Mouse (Mus musculus) megakaryocyte, embryonic 14.5 days (primary cell): Measurements from ENCODE around the gene Pak6. TPM values are rescaled to one million over a fixed set of nuclear protein-coding genes. Genes with fewer than 3 reads are reported as not detected.

Experiments
- H3K27me3 ChIP-seq: replicated peaks from 2 replicates; pipeline ENCODE3; 2012; ENCODE audit warnings: inconsistent platforms
- H3K36me3 ChIP-seq: replicated peaks from 2 replicates; pipeline ENCODE3; 2012; ENCODE audit warnings: low read length, inconsistent platforms, mixed read lengths
- H3K4me1 ChIP-seq: 2 replicates; pipeline ENCODE4 v1.6.1; 2012; ENCODE audit warnings: inconsistent platforms
- H3K4me3 ChIP-seq: replicated peaks from 2 replicates; pipeline ENCODE3; 2012; ENCODE audit warnings: moderate library complexity, mild to moderate bottlenecking, inconsistent platforms
- H3K9me3 ChIP-seq: 2 replicates; pipeline ENCODE4 v1.6.1; 2012; ENCODE audit warnings: inconsistent platforms
- FLI1 ChIP-seq: IDR thresholded peaks from 2 replicates; pipeline ENCODE4 v1.6.1; 2012; ENCODE audit warnings: low read length, inconsistent platforms, mixed read lengths
- GATA1 ChIP-seq: IDR thresholded peaks from 3 replicates; pipeline ENCODE4 v1.6.1; 2012; ENCODE audit warnings: mixed read lengths, low read length, inconsistent platforms, borderline replicate concordance
- polyA plus RNA-seq: library from polyadenylated mRNA; stranded (reverse); fragments of >175 nt; gene quantifications from 2 replicates; pipeline ENCODE4 v1.2.3, GENCODE M21; 2012; ENCODE audit warnings: low replicate concordance; ENCODE audit not compliant: insufficient read depth

The Pak6 gene
- polyA plus RNA-seq, result 7.2 and 8.5 TPM in 2 replicates

- Histone ChIP-seq H3K27me3 (peaks cover 9% of the 10 kb centered on the region), H3K4me3 (peak within 1 kb of the TSS; percentile 92), H3K9me3 (no peaks in the 10 kb centered on the region), H3K36me3 (peaks cover 25% of the 10 kb centered on the region), H3K4me1 (peaks cover 84% of the 10 kb centered on the region)
- TF ChIP-seq GATA1 (no peak), FLI1 (no peak)
Measured at GRCm38 (mm10) chr2:118662902-118663803, at the start of gene Pak6. Gene Pak6 (plus strand): TSS chr2:118663303.

DNA sequence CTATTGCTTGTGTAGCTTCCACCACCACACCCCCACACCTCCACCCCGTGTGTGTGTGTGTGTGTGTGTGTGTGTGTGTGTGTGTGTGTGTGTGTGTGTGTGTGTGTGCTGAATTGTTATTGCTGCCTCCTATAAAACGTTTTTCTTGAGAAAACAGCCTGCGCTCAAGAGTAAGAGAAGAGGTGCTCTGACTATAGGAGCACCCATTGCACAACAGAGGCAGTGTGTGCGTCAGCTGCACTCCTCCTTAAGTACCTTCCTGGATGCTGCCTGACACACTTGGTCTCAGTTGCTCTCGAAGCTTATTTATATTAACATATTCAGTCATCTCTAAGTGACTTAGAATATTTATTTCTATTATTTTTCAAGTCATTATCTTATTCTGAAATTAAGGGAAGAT is 45.1 kb upstream of the Pak6 start:
- no peaks in the 10 kb centered on the region for H3K27me3 ChIP-seq
- no peak for TF ChIP-seq GATA1
- TF ChIP-seq FLI1, result no peak
- no peak overlapping the region for H3K4me3 ChIP-seq
- peaks cover 94% of the 10 kb centered on the region for H3K36me3 ChIP-seq
- H3K4me1 ChIP-seq, result no peaks in the 10 kb centered on the region
- no peaks in the 10 kb centered on the region for H3K9me3 ChIP-seq

DNA sequence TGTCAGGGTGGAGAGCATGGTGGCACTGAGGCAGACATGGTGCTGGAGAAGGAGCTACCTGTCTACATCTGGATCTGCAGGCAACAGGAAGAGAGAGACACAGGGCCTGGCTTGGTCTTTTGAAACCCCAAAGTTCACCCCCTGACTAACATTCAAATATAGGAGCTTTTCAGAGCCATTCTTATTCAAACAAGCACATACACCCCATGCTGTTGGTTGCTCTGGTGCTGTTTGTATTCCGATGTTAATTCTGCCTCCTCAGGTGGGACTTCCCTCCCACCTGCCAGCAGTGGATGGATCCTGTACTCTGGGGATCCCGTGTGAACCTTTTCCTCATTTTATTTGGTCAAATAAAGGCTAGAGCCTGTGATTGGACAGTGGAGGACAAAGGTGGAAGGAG is 43.0 kb upstream of the Pak6 start:
- TF ChIP-seq GATA1 (no peak), FLI1 (no peak)
- Histone ChIP-seq H3K4me1 (no peaks in the 10 kb centered on the region), H3K4me3 (no peak overlapping the region), H3K36me3 (peaks cover 94% of the 10 kb centered on the region), H3K27me3 (no peaks in the 10 kb centered on the region), H3K9me3 (no peaks in the 10 kb centered on the region)

DNA sequence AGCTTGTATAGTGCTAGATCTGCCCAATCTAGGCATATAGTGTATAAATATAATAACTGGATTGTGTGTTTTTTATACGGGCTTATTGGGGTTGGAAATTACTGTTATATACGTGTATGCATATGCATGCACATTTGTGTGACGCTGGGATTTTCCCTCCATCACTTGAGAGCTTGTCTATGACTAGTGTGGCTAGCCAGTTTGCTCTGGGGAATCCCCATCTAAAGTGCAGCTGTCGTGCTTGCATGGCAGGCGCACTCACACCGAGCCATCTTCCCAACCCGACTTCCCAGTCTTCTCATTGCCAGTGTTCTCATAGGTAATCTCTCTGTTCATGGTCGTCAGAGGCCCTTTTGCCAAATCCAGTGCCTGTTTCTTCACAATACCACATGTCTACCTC is 42.5 kb upstream of the Pak6 start:
- peaks cover 94% of the 10 kb centered on the region for H3K36me3 ChIP-seq
- TF ChIP-seq GATA1 (no peak), FLI1 (no peak)
- no peaks in the 10 kb centered on the region for H3K9me3 ChIP-seq
- H3K4me3 ChIP-seq, result no peak overlapping the region
- no peaks in the 10 kb centered on the region for H3K27me3 ChIP-seq
- H3K4me1 ChIP-seq, result no peaks in the 10 kb centered on the region

DNA sequence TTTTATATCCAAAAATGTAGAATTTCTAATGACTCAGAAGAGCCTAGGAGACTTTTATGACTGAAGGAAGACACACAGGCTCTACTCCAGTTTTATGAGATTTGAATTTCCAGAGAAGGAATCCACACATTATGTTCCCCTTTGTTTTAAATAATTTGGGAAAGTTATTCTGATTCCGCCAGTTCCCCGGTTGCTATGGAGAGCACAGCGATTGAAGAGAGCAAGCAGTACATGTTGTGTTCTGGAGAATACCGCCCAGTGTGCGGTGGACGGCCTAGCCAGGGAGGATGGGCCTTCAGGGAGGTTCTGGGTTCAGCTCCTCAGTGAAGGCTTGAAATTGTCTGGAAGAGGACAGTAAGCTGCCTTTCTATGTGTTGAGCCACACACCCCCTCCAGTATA is 33.8 kb upstream of the Pak6 start:
- Histone ChIP-seq H3K9me3 (no peaks in the 10 kb centered on the region), H3K4me1 (no peaks in the 10 kb centered on the region), H3K36me3 (peaks cover 92% of the 10 kb centered on the region), H3K4me3 (no peak overlapping the region), H3K27me3 (no peaks in the 10 kb centered on the region)
- no peak for TF ChIP-seq GATA1
- no peak for TF ChIP-seq FLI1

DNA sequence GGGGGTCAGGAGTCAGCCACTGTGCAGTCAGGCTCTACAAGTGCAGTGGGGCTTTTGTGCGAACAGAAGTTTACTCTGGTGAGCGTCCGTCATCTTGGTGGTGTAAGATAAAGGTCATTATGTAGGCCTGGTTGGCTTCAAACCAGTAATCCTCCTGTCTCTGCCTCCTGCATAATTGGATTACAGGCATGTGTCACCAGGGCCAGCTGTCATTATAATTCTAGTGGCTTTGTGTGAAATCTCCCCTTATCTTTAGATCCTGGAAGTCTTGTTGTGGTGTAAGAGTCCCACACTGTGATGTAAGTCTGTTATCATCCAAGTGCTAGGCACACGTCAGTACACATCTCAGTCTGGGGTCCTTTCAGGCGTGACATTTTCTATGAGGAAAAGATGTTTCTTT is 29.7 kb upstream of the Pak6 start:
- Histone ChIP-seq H3K4me1 (peaks cover 4% of the 10 kb centered on the region), H3K36me3 (peaks cover 96% of the 10 kb centered on the region)

DNA sequence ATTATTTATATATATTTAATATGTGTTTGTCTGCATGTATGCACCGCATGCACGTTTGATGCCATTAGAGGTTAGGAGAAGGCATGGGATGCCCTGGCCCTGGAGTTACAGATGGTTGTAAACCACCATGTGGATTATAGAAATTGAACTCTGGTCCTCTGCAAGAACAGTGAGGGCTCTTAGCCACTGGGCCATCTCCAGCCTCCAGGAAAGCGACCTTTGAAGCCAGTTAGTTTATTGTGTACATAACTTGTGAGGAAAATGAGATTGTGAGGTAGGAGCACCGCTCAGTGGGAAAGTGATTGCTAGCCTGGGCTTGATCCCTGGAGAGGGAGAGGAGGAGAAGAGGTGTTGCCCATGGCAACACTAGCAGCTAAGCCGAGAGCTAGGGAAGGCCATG is 25.8 kb upstream of the Pak6 start:
- Histone ChIP-seq H3K4me3 (no peak overlapping the region), H3K9me3 (no peaks in the 10 kb centered on the region), H3K27me3 (no peaks in the 10 kb centered on the region), H3K4me1 (peaks cover 13% of the 10 kb centered on the region), H3K36me3 (peaks cover 96% of the 10 kb centered on the region)
- TF ChIP-seq GATA1 (no peak), FLI1 (no peak)

More for the DNA sequence above, 29.7 kb upstream of the Pak6 start:
- Histone ChIP-seq H3K27me3 (no peaks in the 10 kb centered on the region), H3K9me3 (no peaks in the 10 kb centered on the region), H3K4me3 (no peak overlapping the region)
- TF ChIP-seq FLI1 (no peak), GATA1 (no peak)

GRCm38 (mm10) chr2:118637888-118638526 is 25.1 kb upstream of the Pak6 start:
- Histone ChIP-seq H3K36me3 (peaks cover 96% of the 10 kb centered on the region), H3K4me3 (no peak overlapping the region), H3K4me1 (peaks cover 19% of the 10 kb centered on the region), H3K27me3 (no peaks in the 10 kb centered on the region), H3K9me3 (no peaks in the 10 kb centered on the region)
- TF ChIP-seq FLI1 (no peak), GATA1 (no peak)

GRCm38 (mm10) chr2:118638686-118639085 is 24.4 kb upstream of the Pak6 start:
- peaks cover 95% of the 10 kb centered on the region for H3K36me3 ChIP-seq
- TF ChIP-seq GATA1, result no peak
- no peak for TF ChIP-seq FLI1

GRCm38 (mm10) chr2:118641147-118641546 is 22.0 kb upstream of the Pak6 start:
- H3K27me3 ChIP-seq, result no peaks in the 10 kb centered on the region
- H3K9me3 ChIP-seq, result no peaks in the 10 kb centered on the region
- H3K4me1 ChIP-seq, result peaks cover 19% of the 10 kb centered on the region
- no peak overlapping the region for H3K4me3 ChIP-seq
- H3K36me3 ChIP-seq, result peaks cover 74% of the 10 kb centered on the region
- TF ChIP-seq GATA1 (no peak), FLI1 (no peak)

More at GRCm38 (mm10) chr2:118638686-118639085, 24.4 kb upstream of the Pak6 start:
- no peaks in the 10 kb centered on the region for H3K27me3 ChIP-seq
- no peaks in the 10 kb centered on the region for H3K9me3 ChIP-seq
- H3K4me1 ChIP-seq, result peaks cover 19% of the 10 kb centered on the region
- H3K4me3 ChIP-seq, result no peak overlapping the region
